Mouse (Mus musculus): ENCODE measurements around the gene Ndufb10. TPM values are rescaled to one million over a fixed set of nuclear protein-coding genes. Genes with fewer than 3 reads are reported as not detected.
"Not testable (repeated sequence)": the region's sequence is repeated elsewhere in the genome, so short reads cannot be mapped to it uniquely, and the experiment has no call there.

Gene Ndufb10
- polyA plus RNA-seq, 1 experiment from 2014 or later: 289 TPM

DNA sequence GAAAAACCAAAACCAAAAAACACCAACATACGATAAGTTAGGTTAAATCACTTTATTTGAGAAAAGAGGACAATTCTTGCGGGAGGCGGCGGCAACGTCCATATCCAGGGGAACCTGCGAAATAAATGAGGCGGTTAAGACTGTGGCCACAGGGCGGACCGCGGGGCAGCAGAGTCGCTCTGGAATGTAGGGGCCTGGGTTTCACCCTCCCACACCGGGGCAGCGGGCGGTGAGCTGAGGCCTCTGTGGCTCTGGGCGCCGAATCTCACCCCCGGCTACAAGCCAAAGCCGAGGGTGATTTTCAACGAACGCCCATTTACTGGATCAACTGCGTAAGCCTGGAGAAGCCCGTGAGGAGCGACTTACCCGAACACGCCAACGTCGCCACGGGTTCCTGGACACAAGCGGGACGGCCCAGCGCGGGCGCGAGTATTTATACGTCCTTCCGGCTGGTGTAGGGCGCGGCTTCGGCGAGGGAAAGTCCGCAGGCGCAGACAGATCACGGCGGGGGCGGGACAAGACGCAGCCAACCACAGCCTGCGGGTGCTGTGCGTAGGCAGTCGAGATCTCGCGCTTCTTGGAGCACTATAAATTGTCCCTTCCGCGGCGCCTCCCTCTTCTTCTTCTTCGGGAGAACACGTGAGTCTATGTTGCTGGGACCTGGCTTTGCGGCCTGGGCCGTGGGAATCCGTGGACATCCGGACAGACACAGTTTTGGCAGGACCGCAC is 4.6 kb downstream of the Ndufb10 start:
- Histone ChIP-seq H3K4me3 (ENCODE audit: low read depth, low read length) (peak overlapping the region; percentile 79), H3K4me2 (ENCODE audit: low read length) (peak overlapping the region; percentile 87), H3K36me3 (ENCODE audit: control insufficient read depth, insufficient read depth, low read length) (peaks cover 8% of the 10 kb centered on the region), H3K4me1 (ENCODE audit: control insufficient read depth, insufficient read depth, low read length) (peaks cover 25% of the 10 kb centered on the region), H3K9me3 (replicated peaks; ENCODE audit: control insufficient read depth, low read length, poor library complexity, severe bottlenecking) (no peaks in the 10 kb centered on the region), H3K27ac (ENCODE audit: low read length) (peak overlapping the region; percentile 84), H3K9ac (ENCODE audit: low read depth, low read length) (peak overlapping the region; percentile 89), H3K27me3 (ENCODE audit: control insufficient read depth, insufficient read depth, low read depth, low read length) (no peaks in the 10 kb centered on the region)
- under 1% methylated on average over 61 of the region's 61 CpGs for WGBS
- peak; percentile 97 for ATAC-seq

GRCm38 (mm10) chr17:24718938-24719337 is 5.3 kb downstream of the Ndufb10 start:
- whole genome bisulfite sequencing: 70% methylated on average over 5 of the region's 5 CpGs
- not testable (repeated sequence) for ATAC-seq; H3K27ac ChIP-seq (ENCODE audit: low read length)

GRCm38 (mm10) chr17:24717943-24718342 is 6.3 kb downstream of the Ndufb10 start, which contains the start of the genes Rnf151 and Rps2:
TSS of gene Rnf151 (minus strand) at chr17:24718063.
TSS of gene Rps2 (plus strand) at chr17:24718116.
- ATAC-seq: no peak
- H3K9ac ChIP-seq (ENCODE audit: low read depth, low read length): 0 out of 2 replicates have a peak within 1 kb of the TSS, but pooled peaks have one; percentile 89
- peaks cover 8% of the 10 kb centered on the region for H3K36me3 ChIP-seq (ENCODE audit: control insufficient read depth, insufficient read depth, low read length)
- H3K27me3 ChIP-seq (ENCODE audit: control insufficient read depth, insufficient read depth, low read depth, low read length): no peaks in the 10 kb centered on the region
- H3K27ac ChIP-seq (ENCODE audit: low read length): no peak within 1 kb of the TSS
- 86% methylated on average over 4 of the region's 4 CpGs for WGBS
- no peaks in the 10 kb centered on the region for H3K9me3 ChIP-seq (replicated peaks; ENCODE audit: control insufficient read depth, low read length, poor library complexity, severe bottlenecking)
- H3K4me1 ChIP-seq (ENCODE audit: control insufficient read depth, insufficient read depth, low read length): peaks cover 17% of the 10 kb centered on the region
- H3K4me2 ChIP-seq (ENCODE audit: low read length): peak within 1 kb of the TSS; percentile 47
- no peak within 1 kb of the TSS; the same call in 1 of the 2 replicates for H3K4me3 ChIP-seq (ENCODE audit: low read depth, low read length)

More at GRCm38 (mm10) chr17:24718938-24719337, 5.3 kb downstream of the Ndufb10 start:
- peaks cover 25% of the 10 kb centered on the region for H3K4me1 ChIP-seq (ENCODE audit: control insufficient read depth, insufficient read depth, low read length)
- H3K4me3 ChIP-seq (ENCODE audit: low read depth, low read length): peak overlapping the region; percentile 79
- H3K4me2 ChIP-seq (ENCODE audit: low read length): peak overlapping the region; percentile 47
- peak overlapping the region; percentile 89 for H3K9ac ChIP-seq (ENCODE audit: low read depth, low read length)
- H3K27me3 ChIP-seq (ENCODE audit: control insufficient read depth, insufficient read depth, low read depth, low read length); H3K9me3 ChIP-seq (replicated peaks; ENCODE audit: control insufficient read depth, low read length, poor library complexity, severe bottlenecking); H3K36me3 ChIP-seq (ENCODE audit: control insufficient read depth, insufficient read depth, low read length): not testable (repeated sequence)

DNA sequence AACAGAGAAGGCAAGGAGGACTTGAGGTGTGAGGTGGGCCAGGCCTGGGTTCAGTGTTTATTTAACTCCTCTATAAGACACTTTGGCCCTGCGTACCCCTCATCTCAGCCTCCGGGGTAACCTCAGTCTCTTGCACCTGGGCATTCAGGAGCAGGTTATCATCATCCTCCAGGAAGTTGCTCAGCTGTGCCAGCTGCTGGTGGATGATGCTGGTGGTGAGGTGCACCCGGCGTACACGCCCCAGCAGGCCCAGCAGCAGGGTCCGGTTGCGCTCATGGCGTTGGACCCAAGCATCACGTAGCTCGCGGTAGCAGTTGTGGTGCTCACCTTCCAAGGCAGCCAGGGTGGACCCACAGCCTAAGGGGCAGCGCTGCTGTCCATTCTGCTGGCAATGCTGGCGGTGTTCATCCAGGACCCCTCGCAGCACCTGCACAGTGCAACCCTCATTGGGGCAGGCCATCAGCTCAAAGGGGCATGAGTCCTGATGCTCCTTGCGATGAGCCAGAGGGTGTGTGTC is 8.1 kb downstream of the Ndufb10 start:
- ATAC-seq: no peak
- Histone ChIP-seq H3K9ac (ENCODE audit: low read depth, low read length) (no peak overlapping the region), H3K4me1 (ENCODE audit: control insufficient read depth, insufficient read depth, low read length) (peaks cover 8% of the 10 kb centered on the region; the same call in 1 of the 2 replicates), H3K27me3 (ENCODE audit: control insufficient read depth, insufficient read depth, low read depth, low read length) (no peaks in the 10 kb centered on the region), H3K4me3 (ENCODE audit: low read depth, low read length) (no peak overlapping the region), H3K9me3 (replicated peaks; ENCODE audit: control insufficient read depth, low read length, poor library complexity, severe bottlenecking) (no peaks in the 10 kb centered on the region), H3K36me3 (ENCODE audit: control insufficient read depth, insufficient read depth, low read length) (peaks cover under 1% of the 10 kb centered on the region), H3K27ac (ENCODE audit: low read length) (no peak overlapping the region), H3K4me2 (ENCODE audit: low read length) (no peak overlapping the region)
- 93% methylated on average over 15 of the region's 15 CpGs for WGBS

DNA sequence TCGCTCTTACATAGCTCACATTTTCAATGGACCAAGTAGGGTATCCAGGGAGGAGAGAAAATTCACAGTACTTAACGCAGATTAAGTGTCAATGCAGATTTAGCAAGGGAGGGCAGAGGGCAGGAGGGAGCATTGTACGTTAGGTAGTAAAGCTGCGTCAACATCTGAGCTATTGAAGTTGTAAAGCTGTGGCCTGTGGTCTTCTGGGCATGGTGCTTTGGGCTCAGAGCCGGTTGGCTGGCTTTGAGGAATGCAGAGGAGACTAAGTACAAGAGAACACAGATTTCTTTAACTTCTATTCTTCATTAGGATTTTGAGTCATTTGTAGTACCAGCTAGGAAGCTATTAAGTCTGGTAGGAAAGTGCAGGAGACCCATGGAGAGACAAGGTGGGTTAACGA is 8.7 kb downstream of the Ndufb10 start:
- Histone ChIP-seq H3K27me3 (ENCODE audit: control insufficient read depth, insufficient read depth, low read depth, low read length) (no peaks in the 10 kb centered on the region), H3K9ac (ENCODE audit: low read depth, low read length) (no peak overlapping the region), H3K27ac (ENCODE audit: low read length) (no peak overlapping the region), H3K4me2 (ENCODE audit: low read length) (no peak overlapping the region), H3K4me1 (ENCODE audit: control insufficient read depth, insufficient read depth, low read length) (peaks cover 4% of the 10 kb centered on the region; the same call in 1 of the 2 replicates), H3K36me3 (ENCODE audit: control insufficient read depth, insufficient read depth, low read length) (no peaks in the 10 kb centered on the region; the same call in 1 of the 2 replicates), H3K9me3 (replicated peaks; ENCODE audit: control insufficient read depth, low read length, poor library complexity, severe bottlenecking) (no peaks in the 10 kb centered on the region), H3K4me3 (ENCODE audit: low read depth, low read length) (no peak overlapping the region)
- WGBS: 19% methylated on average over 6 of the region's 6 CpGs
- no peak for ATAC-seq

DNA sequence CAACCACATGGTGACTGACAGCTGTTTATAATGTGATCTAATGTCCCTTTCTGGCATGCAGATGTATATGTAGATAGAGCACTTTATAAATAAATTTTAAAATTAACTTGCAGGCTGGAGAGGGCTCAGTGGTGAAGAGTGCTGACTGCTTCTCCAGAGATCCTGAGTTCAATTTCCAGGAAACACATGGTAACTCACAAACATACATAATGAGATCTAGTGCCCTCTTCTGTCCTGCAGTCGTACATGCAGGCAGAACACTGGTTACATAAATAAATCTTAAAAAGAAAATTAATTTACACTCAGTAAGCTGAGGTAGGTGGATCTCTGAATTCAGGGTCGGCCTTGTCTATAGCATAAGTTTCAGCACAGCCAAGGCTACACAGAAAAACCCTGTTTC is 15.6 kb downstream of the Ndufb10 start:
- Histone ChIP-seq H3K27me3 (ENCODE audit: control insufficient read depth, insufficient read depth, low read depth, low read length) (no peaks in the 10 kb centered on the region), H3K36me3 (ENCODE audit: control insufficient read depth, insufficient read depth, low read length) (peaks cover 12% of the 10 kb centered on the region), H3K9ac (ENCODE audit: low read depth, low read length) (no peak overlapping the region), H3K4me3 (ENCODE audit: low read depth, low read length) (no peak overlapping the region), H3K27ac (ENCODE audit: low read length) (no peak overlapping the region), H3K9me3 (replicated peaks; ENCODE audit: control insufficient read depth, low read length, poor library complexity, severe bottlenecking) (no peaks in the 10 kb centered on the region), H3K4me1 (ENCODE audit: control insufficient read depth, insufficient read depth, low read length) (peaks cover 10% of the 10 kb centered on the region), H3K4me2 (ENCODE audit: low read length) (no peak overlapping the region)
- WGBS: 30% methylated on average over 2 of the region's 2 CpGs
- no peak for ATAC-seq

DNA sequence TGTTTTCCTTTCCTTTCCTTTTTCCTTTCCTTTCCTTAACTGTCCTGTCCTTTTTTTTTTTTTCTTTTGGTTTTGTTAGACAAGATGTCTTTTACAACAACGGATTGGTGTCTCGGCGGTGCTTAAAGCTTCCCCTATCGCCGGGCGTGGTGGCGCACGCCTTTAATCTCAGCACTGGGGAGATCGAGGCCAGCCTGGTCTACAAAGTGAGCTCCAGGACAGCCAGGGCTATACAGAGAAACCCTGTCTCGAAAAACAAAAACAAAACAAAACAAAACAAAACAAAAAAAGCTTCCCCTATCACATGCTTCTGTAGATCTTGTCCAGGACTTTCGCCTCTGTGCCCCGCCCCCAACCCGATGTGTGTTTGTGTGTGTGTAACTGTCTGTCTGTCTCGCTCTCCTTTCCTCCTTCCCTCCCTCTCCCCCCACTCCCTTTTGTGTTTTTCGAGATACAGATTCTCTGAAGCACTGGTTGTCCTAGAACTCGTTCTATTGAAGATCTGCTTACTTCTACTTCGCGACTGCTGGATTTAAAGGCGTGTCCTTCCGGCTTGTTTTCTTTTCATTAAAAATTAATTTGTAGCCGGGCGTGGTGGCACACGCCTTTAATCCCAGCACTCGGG is 16.4 kb downstream of the Ndufb10 start:
- Histone ChIP-seq H3K36me3 (ENCODE audit: control insufficient read depth, insufficient read depth, low read length) (peaks cover 15% of the 10 kb centered on the region), H3K4me1 (ENCODE audit: control insufficient read depth, insufficient read depth, low read length) (peaks cover 10% of the 10 kb centered on the region), H3K4me2 (ENCODE audit: low read length) (peak overlapping the region; percentile 89), H3K9ac (ENCODE audit: low read depth, low read length) (peak overlapping the region; percentile 80), H3K27ac (ENCODE audit: low read length) (peak overlapping the region; percentile 76), H3K9me3 (replicated peaks; ENCODE audit: control insufficient read depth, low read length, poor library complexity, severe bottlenecking) (no peaks in the 10 kb centered on the region), H3K4me3 (ENCODE audit: low read depth, low read length) (peak overlapping the region; percentile 81), H3K27me3 (ENCODE audit: control insufficient read depth, insufficient read depth, low read depth, low read length) (no peaks in the 10 kb centered on the region)
- WGBS: 7% methylated on average over 24 of the region's 24 CpGs
- 0 out of 2 replicates have a peak, but pooled peaks have one; percentile 41 for ATAC-seq

- WGBS: 4% methylated on average over 32 of the region's 32 CpGs
- peak within 1 kb of the TSS; percentile 76 for H3K27ac ChIP-seq (ENCODE audit: low read length)
- H3K9me3 ChIP-seq (replicated peaks; ENCODE audit: control insufficient read depth, low read length, poor library complexity, severe bottlenecking): no peaks in the 10 kb centered on the region
- peak within 1 kb of the TSS; percentile 81 for H3K4me3 ChIP-seq (ENCODE audit: low read depth, low read length)
- H3K27me3 ChIP-seq (ENCODE audit: control insufficient read depth, insufficient read depth, low read depth, low read length): no peaks in the 10 kb centered on the region
- ATAC-seq: peak; percentile 89
- H3K36me3 ChIP-seq (ENCODE audit: control insufficient read depth, insufficient read depth, low read length): peaks cover 17% of the 10 kb centered on the region
- H3K4me2 ChIP-seq (ENCODE audit: low read length): peak within 1 kb of the TSS; percentile 89
- H3K9ac ChIP-seq (ENCODE audit: low read depth, low read length): peak within 1 kb of the TSS; percentile 80
- H3K4me1 ChIP-seq (ENCODE audit: control insufficient read depth, insufficient read depth, low read length): peaks cover 10% of the 10 kb centered on the region
These were observed 17.1 kb downstream of the Ndufb10 start, which contains the start of gene Tbl3 for GRCm38 (mm10) chr17:24706982-24707800. TSS of gene Tbl3 (minus strand) at chr17:24707660.

All from midbrain, embryonic 16.5 days (tissue).